Mouse (Mus musculus) fat pad, adult 2 months (tissue): ENCODE measurements around the gene Pcgf3.
"Not testable (repeated sequence)": the region's sequence is repeated elsewhere in the genome, so short reads cannot be mapped to it uniquely, and the experiment has no call there.

ENCODE experiments used
- DNase-seq: peaks from one replicate; pipeline ENCODE4 v3.0.0-alpha.2; 2011; ENCODE audit warnings: low read depth, low spot score; ENCODE audit errors: extremely low read depth

The Pcgf3 gene

DNA sequence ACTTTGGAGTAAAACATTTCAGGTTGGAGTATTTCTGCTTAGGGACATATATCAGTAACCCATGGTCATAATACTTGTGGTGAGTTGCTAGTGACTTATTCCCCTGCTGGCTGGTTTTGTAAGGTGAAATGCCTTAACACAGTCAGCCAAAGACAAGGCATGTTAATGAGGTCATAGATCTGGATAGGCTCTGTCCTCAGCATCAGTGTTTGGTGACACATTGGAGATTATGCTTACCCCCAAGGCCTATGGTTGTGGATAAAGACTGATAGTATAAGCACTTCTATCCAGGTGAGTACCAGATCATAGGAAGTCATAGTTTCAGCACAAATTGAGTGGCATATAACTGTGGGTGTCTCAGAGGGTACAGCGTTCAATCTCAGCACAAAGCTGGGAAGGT is 5.6 kb downstream of the Pcgf3 start:
- no peak for DNase-seq

DNA sequence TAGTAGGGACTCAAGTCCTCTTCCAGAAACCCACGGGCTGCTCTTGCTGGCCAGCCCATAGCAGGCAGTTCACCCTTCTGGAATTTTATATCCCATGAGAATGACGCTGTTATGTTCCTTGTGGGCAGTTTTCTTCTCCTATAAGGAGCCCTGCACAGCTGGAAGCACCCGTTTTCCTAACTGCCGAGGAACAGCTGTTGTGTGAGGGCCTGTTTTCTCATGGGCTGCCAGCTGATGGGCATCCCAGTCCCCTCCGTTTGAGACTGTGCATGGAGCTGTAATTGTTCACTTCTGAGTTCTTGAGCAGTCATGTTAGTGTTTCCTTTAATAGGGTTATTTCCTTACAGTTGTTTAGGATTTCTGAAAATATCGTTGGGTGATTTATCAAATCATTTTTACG is 8.6 kb downstream of the Pcgf3 start:
- no peak for DNase-seq

DNA sequence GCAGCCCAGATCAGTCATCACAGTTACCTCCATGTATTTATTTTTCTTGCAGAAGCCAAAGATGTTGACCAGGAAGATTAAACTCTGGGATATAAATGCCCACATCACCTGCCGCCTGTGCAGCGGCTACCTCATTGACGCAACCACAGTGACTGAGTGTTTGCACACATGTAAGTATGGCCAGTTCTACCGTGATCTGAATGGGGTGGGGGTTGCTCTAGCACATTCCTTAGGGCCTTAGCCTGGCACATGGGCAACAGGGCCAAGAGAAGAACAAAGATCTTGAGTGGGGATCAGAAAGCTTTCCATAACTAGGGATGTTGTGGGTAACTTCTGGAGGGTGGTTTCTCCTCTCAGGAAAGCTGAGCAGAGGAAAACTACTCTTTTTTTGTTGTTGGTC is 12.7 kb downstream of the Pcgf3 start:
- DNase-seq, result no peak

DNA sequence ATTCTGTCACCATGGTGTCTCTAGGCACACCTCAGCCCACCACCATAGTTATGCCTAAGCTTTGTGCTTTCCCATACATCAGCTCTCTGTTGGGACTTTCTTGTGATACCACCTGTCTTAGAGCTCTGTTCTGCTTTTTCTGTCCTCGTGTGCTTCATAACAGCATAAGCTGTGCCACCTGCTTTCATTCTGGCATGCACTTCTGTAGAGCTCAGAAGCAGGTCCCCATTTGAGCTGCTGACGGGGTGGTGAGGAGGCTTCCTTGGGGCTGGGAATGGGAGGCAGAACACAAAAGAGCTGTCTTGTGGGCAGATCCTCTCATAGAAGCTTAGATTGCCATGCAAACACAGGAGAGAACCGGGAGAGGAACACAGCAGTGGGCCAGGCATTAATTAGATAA is 14.9 kb downstream of the Pcgf3 start:
- no peak for DNase-seq

- peak; percentile 19 for DNase-seq
These were observed 22.0 kb downstream of the Pcgf3 start for GRCm38 (mm10) chr5:108483006-108483405.

GRCm38 (mm10) chr5:108485239-108485638 is 24.2 kb downstream of the Pcgf3 start:
- no peak for DNase-seq

GRCm38 (mm10) chr5:108486148-108486547 is 25.1 kb downstream of the Pcgf3 start:
- DNase-seq, result not testable (repeated sequence)

DNA sequence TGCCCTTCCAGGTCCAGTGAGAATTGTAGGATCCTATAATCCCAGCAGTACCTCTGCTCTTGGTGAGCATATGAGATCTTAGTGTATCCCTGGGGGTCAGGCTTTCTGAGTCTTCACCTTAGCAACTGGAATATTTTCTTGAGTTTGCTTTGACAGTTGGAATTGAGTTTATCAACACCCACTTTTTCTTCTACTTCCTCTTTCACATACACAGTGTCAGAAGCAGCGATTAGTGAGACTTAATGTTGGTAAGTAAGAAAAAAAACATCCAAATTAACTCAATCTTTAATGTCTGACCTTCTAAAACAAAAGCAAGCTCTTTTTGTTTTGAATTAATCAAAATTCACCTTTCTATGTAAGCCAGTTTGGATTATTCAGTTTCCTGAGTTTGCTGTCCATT is 40.5 kb downstream of the Pcgf3 start:
- no peak for DNase-seq

GRCm38 (mm10) chr5:108502286-108502685 is 41.3 kb downstream of the Pcgf3 start:
- no peak for DNase-seq

GRCm38 (mm10) chr5:108515581-108516361 is 54.7 kb downstream of the Pcgf3 start:
- DNase-seq, result no peak

GRCm38 (mm10) chr5:108516655-108517054 is 55.6 kb downstream of the Pcgf3 start:
- no peak for DNase-seq

DNA sequence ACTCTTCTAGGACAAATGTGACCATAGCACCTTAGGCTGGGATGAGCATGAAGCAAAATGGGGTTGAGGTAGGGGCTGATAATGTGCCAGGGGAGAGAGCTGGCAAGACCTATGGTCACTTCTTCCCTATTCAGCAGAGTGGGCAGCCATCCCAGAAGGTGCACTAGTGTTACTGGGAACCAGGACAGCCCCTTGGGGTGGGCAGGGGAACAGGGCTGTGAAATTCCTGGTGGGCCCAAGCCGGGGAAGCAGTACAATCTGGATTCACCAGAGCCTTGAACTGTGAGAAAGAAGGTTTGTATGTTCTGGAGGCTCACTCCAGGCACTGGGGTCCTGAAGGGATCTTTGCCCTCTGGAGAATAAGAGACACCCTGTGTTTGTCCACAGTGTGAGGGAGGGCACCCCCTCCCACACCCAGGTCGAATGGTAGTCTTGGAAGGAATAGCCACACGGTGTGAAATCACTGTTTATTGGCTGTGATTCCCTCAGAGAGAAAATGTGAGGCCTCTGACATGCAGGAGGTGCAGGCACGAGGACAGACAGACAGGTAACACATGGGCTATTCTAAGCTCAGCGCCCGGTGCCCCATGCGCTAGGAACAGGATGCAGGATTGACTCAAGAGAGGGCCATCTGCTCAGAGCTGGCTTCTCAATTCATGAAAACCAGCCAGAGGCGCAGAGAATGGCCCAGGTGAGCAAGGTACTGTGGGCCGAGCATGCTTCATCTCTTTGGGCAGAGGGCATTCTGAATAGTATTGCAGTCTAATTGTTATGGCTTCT is 57.3 kb downstream of the Pcgf3 start:
- no peak for DNase-seq

GRCm38 (mm10) chr5:108518951-108519350 is 57.9 kb downstream of the Pcgf3 start:
- no peak for DNase-seq

GRCm38 (mm10) chr5:108520153-108520552 is 59.1 kb downstream of the Pcgf3 start:
- DNase-seq, result no peak

DNA sequence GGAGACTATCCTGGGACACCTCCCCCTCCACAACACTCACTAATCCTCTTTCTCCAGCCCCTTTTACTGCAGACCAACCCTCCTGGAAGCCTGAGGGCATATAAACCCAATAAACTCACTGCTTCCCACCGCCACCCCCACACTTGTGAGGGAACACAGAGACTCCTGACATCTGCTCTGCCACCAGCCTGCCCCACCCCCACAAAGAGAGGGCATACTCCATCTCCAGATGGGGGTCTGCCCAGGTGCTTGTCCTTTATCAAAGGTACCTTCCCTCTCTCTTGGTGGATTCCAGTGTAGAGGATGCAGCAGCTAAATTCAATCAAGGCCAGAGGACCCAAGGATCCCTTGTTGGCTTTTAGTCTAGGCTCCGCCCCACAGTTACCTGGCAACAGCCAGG is 60.0 kb downstream of the Pcgf3 start:
- DNase-seq, result no peak

DNA sequence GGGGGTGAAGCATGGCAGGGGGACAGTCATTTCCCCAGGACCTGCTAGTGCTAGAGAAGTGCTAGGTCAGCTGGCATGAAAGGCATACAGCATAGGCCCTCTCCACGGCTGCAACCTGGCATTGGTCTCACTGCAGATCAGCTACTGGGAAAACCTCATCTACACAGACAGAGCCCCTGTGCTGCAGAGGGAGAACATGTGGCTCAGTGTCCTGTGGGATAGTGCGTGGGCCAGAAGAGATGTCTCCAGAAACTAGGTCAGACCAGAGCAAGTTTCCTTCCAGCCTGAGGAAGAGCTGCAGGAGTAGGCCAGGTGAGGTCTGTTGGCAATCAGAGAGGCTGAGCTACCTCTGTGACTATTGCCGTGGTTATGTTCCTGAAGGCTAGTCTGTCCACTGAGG is 60.9 kb downstream of the Pcgf3 start:
- no peak for DNase-seq

DNA sequence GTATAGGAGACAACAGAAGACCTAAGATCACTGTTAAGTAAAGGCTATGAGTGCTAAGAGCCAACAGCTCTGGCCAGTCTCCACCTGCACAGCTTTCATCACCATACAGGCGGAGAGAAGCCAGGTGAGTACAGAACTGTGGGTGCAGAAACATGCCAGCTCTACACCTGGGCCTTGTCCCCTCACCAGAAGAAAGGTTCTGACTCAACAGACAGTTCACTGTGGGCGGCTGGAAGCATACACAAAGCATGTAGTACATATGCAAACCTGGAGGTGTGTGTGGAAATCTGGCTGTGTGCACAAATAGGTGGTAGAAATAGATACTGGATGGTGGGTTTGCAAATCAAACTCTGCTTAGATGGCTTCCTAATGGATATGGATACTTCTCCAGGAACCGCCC is 61.6 kb downstream of the Pcgf3 start:
- DNase-seq, result no peak

DNA sequence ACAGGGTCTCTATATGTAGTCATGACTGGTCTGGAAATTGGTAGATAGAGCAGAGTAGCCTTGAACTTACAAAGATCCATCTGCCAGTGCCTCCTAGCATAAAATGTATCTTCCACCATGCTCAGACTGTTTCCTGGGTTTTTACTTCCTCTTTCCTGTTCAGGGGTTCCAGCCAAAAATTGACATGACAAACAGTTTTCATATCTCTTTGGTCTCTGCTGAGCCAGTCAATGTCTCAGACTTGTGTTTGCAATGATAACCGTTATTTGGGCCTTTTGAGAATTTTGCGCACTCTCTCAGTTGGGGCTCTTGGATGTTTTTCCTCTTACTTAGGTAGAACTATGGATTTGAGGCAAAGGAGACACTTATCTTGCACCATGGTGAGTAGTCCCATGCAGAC is 73.2 kb downstream of the Pcgf3 start:
- no peak for DNase-seq

DNA sequence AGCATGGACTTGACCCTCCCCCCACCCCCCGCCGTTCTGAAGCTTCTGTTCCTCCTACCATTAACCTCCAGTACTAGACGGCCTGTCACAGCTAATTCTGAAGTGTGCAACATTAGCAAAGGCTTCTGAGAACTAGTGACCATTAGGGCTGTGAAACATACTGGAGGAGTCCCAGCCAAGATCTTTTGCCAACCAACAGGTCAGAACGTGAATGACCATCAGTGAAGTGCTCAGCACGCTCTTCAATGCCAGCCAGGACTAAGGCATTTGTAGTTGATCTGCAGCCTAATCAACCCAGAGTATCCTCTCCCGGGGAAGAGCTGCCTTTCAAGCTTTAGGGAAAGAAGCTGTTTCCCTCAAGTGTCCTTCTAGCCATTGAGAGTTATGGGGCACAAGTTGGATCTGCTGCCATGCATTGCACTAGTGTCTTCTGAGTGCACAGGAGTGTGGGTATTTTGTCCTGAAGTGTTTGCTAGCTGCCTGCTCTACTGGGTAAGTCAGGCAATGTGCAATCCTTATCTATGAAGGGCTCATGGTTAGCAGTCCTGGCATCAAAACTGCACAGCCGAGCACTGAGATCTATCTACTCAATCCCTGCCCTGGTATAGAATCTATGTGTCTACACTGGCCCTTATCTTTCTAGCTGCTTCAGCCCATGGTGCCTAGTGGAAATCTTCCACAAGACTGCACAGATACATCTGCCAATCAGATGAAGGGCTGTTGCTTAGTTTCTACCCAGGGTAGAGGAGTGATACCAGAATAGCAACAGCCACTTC is 82.7 kb downstream of the Pcgf3 start:
- no peak for DNase-seq

GRCm38 (mm10) chr5:108547636-108548035 is 86.6 kb downstream of the Pcgf3 start:
- no peak for DNase-seq

GRCm38 (mm10) chr5:108549137-108549488 is 88.1 kb downstream of the Pcgf3 start:
- no peak for DNase-seq
